Mouse (Mus musculus) adrenal gland, postnatal 10 days (tissue): ENCODE results near the gene Luzp1. TPM values are rescaled to one million over a fixed set of nuclear protein-coding genes. Genes with fewer than 3 reads are reported as not detected.

Experiments
- DNase-seq: peaks from one replicate; pipeline ENCODE4 v3.0.0; 2021; ENCODE audit warnings: mixed read lengths
- total RNA-seq, 2 experiments: library from RNA; stranded (reverse); gene quantifications; 2 replicates each; pipeline ENCODE4 v1.2.3; 2021

Luzp1 gene
- total RNA-seq, 2 experiments from 2014 or later: 34.0 to 36.8 TPM

DNA sequence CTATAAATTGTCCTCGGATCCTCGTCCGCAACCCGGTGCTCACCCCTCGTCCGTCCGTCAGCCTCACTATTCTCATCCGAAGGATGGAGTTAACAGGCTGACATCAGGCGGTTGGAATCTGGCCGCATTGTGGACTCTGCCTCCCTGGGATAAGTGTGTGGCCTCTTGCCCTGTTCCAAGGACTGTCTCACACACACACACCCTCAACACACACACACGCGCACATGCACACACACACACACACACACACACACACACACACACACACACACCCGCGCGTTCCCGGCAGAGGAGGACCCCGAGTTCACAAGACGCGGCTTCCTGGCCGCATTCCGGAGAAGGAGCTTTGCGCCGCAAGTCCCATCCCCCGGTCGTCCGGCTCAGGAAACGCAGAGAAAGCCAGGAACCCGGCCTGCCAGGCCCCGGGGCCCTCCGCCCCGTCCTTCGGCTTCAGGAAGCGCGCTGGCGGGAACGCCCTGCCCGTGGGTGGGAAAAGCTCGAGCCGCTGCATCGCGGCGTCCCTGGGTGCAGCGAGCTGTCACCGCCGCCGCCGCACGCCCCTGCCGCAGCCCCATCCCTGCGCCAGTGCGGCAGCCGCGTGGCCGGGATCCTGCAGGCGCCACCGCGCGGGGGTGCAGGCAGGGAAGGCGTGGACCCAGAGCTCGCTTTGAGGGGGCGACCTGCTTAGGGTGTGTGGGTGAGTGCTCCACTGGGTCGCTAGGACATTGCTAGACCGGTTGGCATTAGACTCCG lies 7.3 kb upstream of the Luzp1 start, which contains the start of gene 6030445D17Rik:
Gene 6030445D17Rik (plus strand): TSS at position 165 of the 753 bp plus-strand sequence.
- DNase-seq: peak; percentile 86

- peak; percentile 23 for DNase-seq
Measured at GRCm38 (mm10) chr4:136462839-136463178, 6.8 kb upstream of the Luzp1 start.

- DNase-seq: no peak
Measured at GRCm38 (mm10) chr4:136463436-136463835, 6.1 kb upstream of the Luzp1 start.

- peak; percentile 71 for DNase-seq
Measured at GRCm38 (mm10) chr4:136466226-136466625, 3.3 kb upstream of the Luzp1 start.

DNA sequence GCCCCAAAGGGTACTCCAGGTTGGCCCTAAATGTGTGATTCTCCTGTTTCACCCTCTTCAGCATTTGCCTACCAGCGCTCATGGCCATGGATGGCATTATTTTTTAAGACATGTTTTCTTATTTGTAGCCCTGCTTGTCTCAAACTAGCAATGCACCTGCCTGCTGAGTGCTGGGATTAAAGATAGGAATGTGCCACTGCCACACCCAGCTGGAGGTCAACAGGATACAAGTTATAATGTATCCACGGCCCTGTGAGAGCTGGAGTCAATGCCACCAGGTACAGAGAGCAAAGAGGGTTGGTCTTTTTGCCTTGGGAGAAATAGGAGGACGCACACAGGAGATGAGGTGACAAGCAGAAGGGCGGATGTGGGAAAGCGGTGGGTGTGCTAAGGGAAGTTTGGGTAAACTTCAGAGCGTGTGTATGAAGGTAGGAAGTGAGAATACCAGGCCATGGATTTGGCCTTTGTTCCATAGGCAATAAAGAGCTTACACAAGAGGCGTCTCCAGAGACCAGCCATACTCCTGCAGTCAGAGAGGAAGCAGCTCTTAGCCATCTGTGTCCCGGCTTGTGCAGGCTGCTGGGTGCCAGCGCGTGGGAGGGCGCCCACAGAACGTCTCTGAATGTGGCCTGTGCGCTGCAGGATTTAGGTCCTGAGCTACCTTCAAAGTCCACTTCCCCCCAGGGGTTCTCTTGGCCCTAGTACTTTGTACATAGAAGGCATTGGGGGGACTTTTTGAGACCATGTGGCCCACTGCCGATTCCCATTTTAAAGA lies 821 bp upstream of the Luzp1 start:
- peak; percentile 47 for DNase-seq

DNA sequence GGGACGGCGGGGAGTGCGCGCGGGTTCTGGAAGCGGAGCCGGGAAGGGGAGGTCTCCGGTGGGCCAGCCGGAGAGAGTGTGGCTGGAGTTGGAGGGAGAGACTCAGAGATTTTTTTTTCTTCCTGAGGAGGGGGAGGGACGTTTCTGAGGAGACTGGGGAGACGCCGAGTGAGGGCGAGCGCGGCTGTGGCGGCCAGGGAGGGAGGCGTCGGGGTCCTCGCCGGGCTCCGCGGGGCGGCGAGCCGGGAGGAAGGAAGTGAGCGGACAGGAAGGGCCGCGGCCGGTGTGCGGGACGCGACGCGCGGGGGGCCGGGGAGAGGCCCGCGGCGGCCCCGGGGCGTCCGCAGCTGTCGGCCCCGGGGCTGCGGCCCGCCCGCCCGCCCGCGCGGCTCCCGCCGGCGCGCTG lies 383 bp downstream of the Luzp1 start:
- DNase-seq: no peak

DNA sequence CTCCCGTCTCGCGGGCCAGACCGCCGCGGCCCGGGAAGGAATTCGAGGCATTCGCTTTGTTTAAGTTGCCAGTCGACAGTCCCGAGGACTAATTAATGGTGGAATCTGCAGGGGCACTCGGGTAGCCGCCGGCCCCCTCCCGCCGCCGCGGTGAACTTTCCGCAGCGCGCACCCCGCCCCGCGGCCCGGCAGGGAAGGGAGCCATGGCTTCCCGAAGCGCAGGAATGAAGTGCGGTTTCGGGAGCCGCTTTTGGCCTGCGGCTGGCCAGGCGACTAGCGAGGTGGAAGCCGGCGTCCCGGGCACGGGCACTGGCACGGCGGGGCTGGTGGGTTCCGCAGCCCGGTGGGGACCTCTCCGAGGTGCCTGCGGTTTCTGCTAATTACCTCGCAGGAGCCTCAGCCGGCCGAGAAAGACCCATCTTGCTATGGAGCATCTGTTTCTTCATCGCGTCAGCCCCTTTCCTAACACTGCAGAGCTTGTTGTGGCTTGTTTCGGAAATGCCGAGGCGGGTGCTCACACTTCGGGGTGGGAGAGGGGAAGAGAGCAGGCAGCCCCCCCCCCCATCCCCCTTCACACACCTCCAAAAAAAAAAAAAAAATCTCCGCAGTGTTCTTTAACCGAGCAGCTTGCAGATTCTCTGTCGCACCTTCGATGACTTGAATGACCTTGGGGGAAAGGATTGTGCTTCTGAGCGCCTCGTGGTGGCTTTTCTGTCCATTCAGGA lies 948 bp downstream of the Luzp1 start:
- DNase-seq: peak; percentile 68

- DNase-seq: no peak
Measured at GRCm38 (mm10) chr4:136476692-136477091, 7.1 kb downstream of the Luzp1 start.

DNA sequence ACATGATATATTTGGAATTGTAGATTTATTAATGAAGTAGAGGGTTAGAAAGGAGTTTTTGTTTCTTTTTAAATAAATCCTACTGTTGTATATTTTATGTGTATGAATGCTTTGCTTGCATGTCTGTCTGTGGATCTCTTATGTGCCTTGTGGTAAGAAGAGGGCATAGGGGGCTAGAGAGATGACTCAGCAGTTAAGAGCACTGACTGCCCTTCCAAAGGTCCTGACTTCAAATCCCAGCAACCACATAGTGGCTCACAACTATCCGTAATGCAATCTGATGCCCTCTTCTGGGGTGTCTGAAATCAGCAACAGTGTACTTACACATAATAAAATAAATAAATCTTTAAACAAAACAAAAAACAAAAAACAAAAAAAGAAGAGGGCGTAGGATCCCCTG lies 17.0 kb downstream of the Luzp1 start:
- no peak for DNase-seq

GRCm38 (mm10) chr4:136495993-136496392 lies 26.4 kb downstream of the Luzp1 start:
- no peak for DNase-seq

DNA sequence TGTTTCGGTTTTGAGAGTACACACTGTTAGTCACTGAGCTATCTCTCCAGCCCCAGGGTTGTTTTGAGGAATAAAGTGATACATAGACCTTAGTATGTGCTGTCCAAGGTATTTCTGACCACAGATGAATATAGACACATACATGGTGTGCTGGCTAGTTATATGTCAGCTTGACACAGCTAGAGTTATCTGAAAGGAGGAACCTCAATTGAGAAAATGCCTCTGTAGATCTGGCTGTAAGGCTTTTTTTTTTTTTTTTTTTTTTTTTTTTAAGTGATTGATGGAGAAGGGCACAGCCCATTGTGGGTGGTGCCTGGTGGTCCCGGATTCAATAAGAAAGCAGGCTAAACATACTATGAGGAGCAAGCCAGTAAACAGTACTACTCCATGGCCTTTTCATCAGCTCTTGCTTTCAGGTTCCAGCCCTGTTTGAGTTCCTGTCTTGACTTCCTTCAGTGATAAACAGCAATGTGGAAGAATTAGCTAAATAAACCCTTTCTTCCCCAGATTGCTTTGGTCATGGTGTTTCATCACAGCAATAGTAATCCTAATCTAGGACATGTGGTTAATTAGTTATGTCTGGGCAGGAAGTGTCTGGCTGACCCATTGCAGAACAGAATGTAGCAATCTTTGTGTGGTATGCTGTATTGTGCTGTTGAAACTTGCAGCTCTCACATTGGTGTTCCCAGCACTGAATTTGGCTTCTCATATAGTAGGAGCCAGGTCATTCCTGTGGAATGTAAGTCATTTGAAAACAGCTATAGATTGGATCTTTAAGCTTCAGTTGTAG lies 36.1 kb downstream of the Luzp1 start:
- no peak for DNase-seq

GRCm38 (mm10) chr4:136509857-136510256 lies 40.3 kb downstream of the Luzp1 start:
- peak; percentile 39 for DNase-seq

DNA sequence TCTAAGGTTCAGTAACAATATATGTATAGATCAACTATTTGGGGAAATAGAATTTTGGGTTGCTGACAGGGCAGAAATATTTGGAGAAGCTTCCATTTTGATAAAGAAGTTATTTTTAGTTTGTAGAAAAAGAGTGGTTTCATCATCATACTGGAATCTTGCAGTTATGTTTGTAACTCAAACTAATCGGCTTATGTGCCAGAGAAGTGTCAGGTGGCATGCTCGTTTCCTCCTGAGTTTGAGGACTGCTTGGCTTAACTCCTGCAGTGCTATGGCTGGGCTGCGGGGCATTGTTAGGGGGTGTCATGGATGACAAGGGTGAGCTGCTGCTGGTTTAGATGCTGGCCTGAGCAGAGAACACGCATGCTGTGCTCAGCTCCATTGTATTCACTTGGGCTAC lies 42.1 kb downstream of the Luzp1 start:
- peak; percentile 25 for DNase-seq

- peak; percentile 61 for DNase-seq
Measured at GRCm38 (mm10) chr4:136512905-136513304, 43.3 kb downstream of the Luzp1 start.

GRCm38 (mm10) chr4:136518141-136518540 lies 48.6 kb downstream of the Luzp1 start:
- no peak for DNase-seq

- no peak for DNase-seq
Measured at GRCm38 (mm10) chr4:136518576-136518975, 49.0 kb downstream of the Luzp1 start.

DNA sequence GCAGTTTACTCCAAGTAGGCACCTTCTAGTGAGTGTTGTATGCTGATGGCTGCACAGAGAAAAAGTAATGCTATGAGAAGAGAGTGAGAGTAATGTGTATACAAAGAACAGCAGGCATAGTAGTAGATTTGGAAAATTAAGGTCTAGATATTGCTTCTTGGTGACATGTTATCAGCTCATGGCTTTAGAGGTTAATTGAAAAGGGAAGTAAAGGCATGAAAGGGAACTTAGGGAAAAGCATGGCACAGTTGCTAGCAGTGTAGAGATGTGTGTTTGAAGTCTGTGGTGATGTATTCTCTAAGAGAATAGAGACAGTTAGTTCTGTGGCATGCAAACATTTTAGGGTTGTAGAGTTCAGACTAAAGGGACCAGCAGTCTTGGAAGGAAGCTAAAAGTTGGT lies 50.3 kb downstream of the Luzp1 start:
- no peak for DNase-seq

- DNase-seq: no peak
Measured at GRCm38 (mm10) chr4:136521898-136522297, 52.3 kb downstream of the Luzp1 start.

GRCm38 (mm10) chr4:136524309-136524708 lies 54.7 kb downstream of the Luzp1 start:
- DNase-seq: no peak

DNA sequence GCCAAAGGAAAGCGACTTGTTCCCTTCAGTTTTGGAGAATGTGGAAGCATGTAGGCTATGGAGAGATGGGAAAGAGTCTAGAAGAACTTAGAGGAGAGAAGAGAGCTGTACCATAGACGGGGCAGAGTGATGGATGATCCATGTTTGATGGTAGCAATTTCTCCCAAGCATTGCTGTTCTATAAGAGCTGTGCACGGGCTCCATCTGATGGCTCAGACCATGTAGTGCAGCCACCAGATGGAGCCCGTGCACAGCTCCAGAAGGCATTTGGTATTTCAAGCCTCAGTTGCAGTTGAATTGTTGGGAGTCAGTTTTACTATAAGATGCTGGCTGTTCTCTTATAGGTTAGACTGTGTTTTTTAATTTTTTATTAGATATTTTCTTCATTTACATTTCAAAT lies 56.9 kb downstream of the Luzp1 start:
- DNase-seq: peak; percentile 75

DNA sequence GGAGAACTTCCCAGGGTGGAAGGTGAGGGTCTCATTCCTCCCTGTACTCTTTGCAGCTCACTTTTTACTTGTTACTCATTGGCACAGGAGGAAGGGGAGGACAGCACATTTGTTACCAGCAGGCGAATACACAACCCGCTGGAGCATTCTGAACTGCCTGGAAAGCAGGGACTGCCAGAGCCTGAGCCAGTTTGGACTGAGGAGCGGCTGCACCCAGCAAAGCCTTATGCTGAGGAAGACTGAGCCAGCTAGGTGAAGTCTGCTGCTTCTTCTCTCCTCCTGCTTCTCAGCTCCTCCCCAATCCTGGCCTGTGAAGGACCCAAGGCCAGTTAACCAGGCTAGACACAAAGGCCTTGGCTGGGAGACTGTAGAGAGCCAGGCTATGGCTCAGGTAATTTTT lies 75.6 kb downstream of the Luzp1 start:
- no peak for DNase-seq
